Mouse (Mus musculus) gastrocnemius, postnatal 36 days (tissue): ENCODE measurements around the gene Cd276. TPM values are rescaled to one million over a fixed set of nuclear protein-coding genes. Genes with fewer than 3 reads are reported as not detected.
"Not testable (repeated sequence)": the region's sequence is repeated elsewhere in the genome, so short reads cannot be mapped to it uniquely, and the experiment has no call there.

Source experiments
- DNase-seq, 2 experiments: peaks; one replicate each; pipeline ENCODE4 v3.0.0; 2022
- intact Hi-C: fragments of 180-260 bp; cut with DNase I; formaldehyde crosslinking; loops from one replicate; pipeline ENCODE4 v1.15.1; 2025
- long read RNA-seq, 2 experiments: library from polyadenylated mRNA; stranded (forward); transcript quantifications; one replicate each; pipeline ENCODE4 v2.0.0; 2021
- total RNA-seq, 2 experiments: library from RNA; stranded (reverse); gene quantifications; 2 replicates each; pipeline ENCODE4 v1.2.3; 2021

Gene Cd276
- total RNA-seq = 1 to 10 TPM; 8.8 to 9.9 TPM
- long read RNA-seq, experiment 1, partial matches to known transcripts = 0 of 10 reads
- long read RNA-seq, experiment 1, other reads (novel, unspliced or antisense) = 9 of 10 reads
- long read RNA-seq, experiment 2, partial matches to known transcripts = 0 of 7 reads
- long read RNA-seq, experiment 2, other reads (novel, unspliced or antisense) = 6 of 7 reads

DNA sequence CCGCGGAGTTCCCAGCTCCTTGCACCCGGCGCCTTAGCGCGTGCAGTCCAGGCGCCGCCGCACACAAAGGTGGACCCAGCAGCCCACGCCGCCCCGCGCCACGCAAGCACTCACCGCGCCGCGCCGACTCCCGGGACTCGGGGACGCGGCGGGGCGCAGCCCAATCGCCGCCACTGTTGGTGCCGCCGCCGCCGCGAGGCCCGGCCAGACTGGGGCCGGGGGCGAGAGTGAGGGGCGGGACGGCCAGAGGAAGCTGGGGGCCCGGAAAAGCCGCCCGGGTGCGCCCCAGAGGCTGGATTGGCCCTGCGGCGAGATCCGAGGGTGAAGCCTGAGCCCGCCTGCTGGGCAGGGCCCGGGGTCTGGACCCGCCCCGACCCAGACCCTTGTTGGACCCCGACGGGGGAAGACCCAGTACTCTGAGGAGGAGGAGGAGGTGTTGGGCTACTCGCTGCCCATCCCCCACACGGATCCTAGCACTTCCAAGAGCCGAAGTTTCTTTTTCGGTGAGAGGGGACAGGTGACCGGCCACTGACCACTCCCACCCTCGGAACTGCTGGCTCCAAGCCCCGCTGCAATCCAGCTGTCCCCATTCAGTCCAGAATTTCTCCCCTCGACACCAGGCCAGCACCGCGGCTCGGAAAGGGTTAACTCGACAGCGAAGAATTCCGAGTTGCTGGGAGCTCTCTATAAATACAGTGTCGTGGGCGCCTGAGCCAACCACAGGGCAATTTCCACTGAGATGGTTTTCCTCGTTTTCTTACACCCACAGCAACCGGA is at the start of gene Cd276:
TSS of gene Cd276 (minus strand) at position 530 of the 777 bp plus-strand sequence.
- intact Hi-C loops = no loop called here
- DNase-seq = peak; percentile 40 to 52

DNA sequence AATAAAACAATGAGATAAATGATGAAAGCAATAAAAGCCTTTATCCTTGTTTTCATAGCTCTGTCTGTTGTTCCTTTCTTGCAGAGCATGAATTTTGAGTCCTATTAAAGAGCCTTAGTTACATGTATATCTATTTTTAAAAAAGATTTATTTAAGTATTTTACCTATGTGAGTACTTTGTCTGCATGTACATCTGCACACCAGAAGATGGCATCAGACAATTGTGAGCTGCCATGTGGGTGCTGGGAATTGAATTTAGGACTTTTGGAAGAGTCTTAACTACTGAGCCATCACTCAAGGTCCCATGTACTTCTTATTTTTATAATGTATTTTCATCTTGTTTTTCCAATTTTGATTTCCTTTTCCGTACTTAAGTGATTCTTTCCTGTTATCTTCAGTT is 40.1 kb upstream of the Cd276 start:
- no peak for DNase-seq
- intact Hi-C loops = no loop called here

DNA sequence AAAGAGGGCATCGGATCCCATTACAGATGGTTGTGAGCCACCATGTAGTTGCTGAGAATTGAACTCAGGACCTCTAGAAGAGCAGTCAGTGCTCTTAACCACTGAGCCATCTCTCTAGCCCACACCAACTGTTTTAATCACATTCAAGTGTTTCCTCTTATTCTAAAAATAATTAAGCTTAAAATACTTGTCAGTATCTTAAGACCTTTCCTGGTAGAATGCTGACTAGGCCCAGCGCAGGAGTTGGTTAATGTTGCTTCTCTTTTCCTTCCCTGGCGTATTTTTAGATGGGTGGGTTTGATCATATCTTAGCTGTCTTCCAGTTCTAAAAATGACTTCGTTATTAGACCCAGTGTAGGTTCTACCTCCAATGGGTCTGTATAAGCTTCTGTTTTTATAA is 33.4 kb upstream of the Cd276 start:
- intact Hi-C loops = no loop called here
- no peak for DNase-seq

DNA sequence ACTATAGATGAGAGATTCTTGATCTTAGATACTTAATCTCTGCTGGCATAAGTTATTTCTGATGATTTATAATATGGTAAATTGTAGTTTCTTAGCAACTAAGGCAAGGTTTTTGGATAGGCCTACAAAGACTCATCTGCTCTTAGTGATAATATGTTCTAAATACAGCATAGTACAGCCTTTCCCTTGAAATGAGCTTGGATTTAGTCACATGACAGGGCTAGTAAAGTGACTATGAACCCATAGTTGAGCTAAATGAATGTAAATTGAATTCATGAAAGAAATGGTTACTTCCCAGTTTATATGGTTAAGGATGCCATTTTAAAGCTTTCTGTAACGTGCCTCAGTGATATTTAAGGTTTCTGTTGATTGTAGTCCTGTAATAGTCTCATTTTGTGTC is 29.1 kb upstream of the Cd276 start:
- DNase-seq = no peak
- intact Hi-C loops = no loop called here

DNA sequence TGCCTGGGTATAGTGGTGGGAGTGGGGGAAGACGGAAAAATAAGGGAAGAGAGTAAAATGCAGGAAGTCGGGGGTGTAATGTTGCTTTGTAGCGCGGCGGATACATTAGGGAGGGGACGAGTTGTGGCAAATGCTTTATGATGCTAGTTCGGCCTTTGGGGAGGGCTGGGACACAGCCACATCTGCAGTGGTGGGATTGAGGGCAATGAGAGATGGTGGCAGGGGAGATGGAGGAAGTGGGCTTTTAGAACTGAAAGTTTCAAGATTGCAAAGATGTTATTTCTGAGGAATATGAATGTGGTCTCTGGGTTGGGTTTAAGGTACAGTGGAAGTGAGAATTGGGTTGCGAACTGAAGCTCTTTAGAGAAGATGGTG is 28.0 kb upstream of the Cd276 start:
- intact Hi-C loops = no loop called here
- DNase-seq = peak in 1 of 2 experiments; percentile 18

DNA sequence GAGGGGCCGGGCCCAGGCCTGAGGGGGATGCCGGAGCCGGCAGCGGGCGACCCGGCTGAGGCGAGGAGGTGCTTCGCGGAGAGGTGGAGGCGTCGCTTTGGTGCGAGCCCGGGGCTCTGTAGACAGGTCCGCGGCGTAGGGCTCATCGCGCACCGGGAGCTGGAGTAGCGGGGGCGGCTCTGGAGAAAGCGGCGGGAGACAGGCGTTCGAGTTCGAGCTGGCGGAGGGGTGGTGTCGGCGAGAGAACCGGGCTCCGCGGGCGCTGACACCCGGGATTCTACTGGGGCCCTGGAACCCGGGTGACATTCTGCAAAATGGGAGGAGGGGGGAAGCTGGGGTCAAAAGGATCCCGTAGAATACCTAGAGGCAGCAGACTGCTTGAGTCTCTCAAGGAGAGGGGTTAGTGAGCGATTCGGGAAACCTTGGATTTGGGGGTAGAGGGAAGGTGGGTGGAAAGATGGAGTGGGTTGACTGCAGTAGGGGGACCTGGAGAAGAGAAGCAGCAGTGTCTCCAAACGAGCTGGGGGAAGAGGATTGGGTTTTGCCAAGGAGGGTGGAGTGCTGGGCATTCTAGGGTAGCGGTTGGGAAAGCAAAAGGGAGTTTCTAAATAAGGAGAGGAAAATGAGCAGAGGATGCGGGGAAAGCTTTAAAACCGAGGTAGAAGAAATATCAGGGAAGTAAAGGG is 27.5 kb upstream of the Cd276 start:
- intact Hi-C loops = no loop called here
- peak in 1 of 2 experiments; percentile 28 for DNase-seq

DNA sequence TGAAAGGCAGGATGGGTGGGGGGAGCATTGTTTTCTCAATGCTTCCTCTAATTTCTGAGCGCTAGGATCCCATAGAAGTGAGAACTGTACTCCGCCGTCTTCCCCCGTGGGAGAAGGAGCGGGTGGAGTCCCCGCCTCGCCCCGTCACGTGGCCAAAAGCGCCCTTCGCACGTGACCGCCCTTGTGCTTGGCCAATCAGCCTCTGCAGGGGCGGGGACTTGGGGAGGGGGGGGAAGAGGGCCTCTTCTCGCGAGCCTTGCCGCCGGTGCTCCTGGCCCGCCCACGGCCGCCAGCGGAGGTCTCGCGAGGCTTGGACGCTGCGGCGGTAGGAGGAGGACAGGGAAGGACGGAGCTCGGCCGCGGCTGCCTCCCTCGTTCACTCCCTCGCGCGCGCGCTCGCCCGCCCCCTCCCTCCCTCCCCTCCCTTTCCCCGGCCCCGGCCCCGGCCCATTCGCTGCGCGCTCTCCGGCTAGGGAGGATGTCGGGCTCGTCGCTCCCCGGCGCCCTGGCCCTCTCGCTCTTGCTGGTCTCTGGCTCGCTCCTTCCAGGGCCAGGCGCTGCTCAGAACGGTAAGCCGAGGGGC is 26.8 kb upstream of the Cd276 start, which contains the start of gene Nptn:
TSS of gene Nptn (plus strand) at position 283 of the 583 bp plus-strand sequence.
- intact Hi-C loops = no loop called here
- DNase-seq = peak; percentile 94 to 99

DNA sequence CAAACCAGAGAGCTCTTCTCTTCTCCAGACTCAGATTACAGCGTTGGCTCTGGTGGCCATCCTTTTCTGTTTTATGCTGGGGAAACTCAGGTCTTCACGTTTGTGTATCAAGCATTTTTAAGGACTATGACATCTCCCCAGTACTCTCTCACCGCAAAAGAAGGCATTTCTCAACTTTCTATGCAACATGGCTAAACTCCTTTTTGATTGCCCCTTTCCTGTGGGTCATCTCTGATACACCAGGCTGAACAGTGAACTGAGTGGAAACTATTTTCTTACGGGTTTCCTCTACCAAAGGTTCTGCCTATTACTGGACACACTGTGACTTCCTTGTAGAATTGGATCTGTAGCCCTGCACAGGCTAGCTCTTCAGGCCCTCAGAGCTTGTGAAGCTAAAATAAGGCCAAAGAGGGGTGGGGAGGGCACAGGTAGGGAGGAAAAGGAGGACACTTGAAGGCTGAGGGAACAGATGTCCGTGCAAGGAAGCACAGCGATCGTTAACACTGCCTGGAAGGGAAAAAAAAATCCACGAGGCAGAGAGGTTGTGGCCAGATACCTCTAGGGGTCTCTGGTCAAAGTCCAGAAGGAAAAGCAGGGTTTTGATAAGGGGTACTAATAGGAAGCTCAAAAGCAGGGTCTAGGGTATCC is 26.2 kb upstream of the Cd276 start:
- DNase-seq = no peak

DNA sequence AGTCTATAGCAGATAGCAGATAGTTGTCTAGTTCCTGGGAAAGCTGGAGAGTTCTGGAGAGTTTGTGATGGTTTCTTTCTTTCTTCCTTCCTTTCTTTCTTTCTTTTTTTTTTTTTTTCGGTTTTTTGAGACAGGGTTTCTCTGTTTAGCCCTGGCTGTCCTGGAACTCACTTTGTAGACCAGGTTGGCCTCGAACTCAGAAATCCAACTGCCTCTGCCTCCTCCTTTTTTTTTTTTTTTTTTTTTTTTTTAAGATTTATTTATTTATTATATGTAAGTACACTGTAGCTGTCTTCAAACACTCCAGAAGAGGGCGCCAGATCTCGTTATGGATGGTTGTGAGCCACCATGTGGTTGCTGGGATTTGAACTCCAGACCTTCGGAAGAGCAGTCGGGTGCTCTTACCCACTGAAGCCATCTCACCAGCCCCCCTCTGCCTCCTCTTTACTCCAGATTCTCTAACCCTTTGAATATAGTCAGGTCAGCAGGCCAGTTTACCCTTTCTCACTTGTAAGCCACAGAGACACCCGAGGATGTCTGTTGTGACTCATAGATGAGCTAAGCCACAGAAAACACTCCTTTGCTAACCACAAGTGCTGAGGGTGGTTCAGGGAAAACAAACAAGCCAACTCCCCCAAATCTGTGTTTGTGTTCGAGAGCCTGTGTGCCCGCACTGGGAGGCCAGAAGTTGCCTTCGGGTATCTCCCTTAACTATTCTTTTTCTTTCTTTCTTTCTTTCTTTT is 25.4 kb upstream of the Cd276 start:
- intact Hi-C loops, DNase-seq: not testable (repeated sequence)

More for the DNA sequence above, 26.2 kb upstream of the Cd276 start:
- intact Hi-C loops = no loop called here

DNA sequence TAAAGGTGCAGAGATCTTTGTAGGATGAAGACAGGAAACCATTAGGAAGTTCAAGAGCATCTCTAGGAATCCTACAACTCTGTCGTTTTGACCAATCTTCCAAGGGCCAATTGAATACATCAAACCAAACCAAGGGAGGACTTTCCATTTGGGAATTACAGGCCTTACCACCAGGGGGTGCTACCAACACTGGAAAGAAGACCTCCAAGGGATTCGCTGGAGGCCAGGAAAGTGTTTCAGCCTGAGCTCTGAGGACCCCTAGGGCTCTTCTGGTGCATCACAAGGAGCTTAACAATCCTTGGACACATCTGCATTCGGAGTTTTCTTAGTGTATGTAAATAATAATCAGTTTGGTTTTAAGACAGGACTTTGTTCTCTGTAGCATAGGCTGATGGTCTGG is 23.4 kb upstream of the Cd276 start:
- DNase-seq = peak; percentile 50 to 85
- intact Hi-C loops = loop anchor here (2.0 to 5.0 kb wide), 3 partner anchors 38 to 294 kb away; no protein-coding TSS in a partner anchor

DNA sequence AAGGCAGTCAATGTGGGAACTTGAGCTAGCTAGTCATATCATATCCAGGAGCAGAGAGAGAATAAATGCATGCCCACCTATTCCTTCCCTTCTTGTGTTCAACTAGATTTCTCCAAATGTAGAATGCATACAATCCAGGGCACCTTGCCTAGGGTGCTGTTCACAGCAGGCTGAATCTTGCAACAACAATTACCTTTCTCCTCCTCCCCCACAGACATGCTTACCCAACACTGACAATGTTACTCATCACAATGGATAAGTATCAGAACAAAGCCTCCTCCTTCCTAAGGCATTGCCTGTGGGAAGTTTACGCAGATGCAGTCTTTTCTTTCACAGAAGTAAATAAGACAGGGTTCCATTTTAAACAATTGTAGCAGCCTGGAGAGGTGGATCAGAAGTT is 15.8 kb upstream of the Cd276 start:
- no peak for DNase-seq
- intact Hi-C loops = no loop called here

DNA sequence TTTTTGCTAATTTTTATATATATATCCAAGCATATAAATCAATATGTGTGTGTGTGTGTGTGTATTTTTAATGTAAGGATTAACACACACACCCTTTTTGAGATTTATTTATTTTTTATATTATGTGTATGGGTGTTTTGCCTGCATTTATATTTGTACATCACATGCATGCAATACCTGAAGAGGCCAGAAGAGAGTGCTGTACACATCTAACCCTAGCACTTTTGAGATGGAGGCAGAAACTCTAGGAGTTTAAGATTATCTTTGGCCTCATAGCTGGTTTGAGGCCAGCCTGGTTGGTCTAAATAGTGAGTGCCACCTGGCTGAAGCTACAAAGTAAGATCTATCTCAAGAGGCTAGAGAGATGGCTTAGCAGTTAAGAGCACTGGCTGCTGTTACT is 12.4 kb upstream of the Cd276 start:
- intact Hi-C loops = no loop called here
- no peak for DNase-seq

DNA sequence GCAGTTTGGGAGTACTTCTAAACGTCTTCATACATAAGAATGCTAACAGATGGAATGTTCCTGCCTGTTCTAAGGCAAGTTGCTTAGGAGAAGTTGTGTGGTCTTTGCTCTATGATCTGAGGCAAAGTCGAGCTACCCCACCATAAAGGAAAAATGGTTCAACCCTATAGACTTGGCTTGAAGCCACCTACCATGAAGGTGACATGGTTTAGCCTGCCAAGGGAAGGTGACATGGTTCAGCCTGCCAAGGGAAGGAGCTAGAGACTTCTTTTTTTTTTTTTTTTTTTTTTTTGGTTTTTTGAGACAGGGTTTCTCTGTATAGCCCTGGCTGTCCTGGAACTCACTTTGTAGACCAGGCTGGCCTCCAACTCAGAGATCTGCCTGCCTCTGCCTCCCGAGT is 10.7 kb upstream of the Cd276 start:
- intact Hi-C loops, DNase-seq: not testable (repeated sequence)

DNA sequence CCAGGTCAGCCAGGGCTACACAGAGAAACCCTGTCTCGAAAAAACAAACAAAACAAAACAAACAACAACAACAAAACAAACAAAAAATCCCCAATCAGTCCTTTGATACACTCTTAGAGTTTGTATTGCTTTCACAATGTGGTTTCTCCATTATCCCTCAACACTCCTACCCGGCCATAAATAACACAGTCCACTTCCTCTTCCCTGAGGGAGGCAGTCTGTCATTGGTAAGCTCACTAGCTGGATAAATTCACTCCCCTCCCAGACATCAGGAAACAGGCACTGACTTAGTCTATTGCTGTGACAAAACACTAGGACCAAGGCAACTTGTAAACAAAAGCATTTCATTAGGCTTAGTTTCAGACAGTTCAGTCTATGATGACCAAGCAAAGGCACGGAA is 5.0 kb upstream of the Cd276 start:
- DNase-seq = no peak
- intact Hi-C loops = no loop called here

DNA sequence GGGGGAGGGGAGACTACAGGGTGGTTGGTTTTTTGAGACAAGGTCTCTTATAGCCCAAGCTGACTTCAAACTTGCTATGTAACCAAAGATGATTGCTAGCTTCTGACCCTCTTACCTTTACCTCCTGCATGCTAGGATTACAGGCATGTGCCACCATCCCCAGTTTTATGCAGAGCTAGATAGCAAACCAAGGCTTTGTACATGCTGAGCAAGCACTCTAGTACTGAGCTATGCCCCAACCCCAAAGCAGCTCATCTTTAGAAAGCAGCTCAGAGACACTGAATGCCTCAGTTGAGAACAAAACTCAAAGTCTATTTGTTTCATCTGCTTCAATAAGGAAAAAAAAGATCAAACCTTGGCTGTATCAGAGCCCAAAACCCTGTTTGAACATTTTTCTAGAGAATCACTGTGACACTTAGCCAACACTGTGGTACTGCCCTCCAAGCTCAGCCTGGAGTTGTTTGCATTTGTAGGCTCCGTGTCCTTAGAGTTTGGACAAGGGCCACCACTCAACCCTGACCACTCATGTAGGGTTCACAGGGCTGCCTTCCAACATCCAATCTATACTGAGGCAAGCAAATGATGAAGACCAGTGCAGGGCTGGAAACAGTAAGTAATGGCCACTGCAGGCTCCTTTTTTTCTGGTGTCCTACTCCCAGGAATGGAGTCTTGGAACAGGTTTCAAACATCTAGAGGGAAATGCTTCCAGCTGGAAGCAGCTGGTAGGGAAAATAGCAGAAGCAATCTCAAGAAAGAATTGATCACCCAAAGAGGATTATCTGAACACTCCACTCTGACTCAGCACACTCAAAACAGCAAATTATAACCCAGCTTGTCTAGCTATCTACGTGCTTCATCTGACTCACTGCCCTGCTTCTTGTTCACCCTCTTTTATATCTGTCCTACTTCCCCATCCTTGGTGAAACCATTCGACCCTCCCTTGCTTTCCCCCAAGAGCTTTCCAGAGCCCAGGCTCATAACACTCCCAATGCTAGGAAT is 2.5 kb upstream of the Cd276 start:
- intact Hi-C loops = no loop called here
- DNase-seq = no peak

DNA sequence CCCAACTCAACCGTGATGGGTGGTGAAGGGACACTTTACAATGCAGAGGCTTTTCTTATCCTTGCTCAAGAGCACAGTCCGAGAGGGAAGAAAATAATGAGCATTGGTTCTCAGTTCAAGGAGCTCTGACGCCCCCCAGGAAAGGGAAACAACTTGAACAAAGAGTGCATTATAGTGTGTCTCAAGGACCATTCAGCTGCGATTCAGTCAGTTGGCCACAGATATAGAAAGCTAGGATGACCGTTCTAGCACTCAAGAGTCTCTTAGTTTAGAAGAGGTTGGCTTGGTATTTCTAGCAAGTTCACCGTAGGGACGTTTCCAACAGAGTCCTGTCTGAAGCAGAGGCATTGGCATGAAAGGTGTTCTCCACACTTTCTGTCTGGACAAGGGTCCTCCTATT is 1.4 kb upstream of the Cd276 start:
- intact Hi-C loops = no loop called here
- DNase-seq = no peak

DNA sequence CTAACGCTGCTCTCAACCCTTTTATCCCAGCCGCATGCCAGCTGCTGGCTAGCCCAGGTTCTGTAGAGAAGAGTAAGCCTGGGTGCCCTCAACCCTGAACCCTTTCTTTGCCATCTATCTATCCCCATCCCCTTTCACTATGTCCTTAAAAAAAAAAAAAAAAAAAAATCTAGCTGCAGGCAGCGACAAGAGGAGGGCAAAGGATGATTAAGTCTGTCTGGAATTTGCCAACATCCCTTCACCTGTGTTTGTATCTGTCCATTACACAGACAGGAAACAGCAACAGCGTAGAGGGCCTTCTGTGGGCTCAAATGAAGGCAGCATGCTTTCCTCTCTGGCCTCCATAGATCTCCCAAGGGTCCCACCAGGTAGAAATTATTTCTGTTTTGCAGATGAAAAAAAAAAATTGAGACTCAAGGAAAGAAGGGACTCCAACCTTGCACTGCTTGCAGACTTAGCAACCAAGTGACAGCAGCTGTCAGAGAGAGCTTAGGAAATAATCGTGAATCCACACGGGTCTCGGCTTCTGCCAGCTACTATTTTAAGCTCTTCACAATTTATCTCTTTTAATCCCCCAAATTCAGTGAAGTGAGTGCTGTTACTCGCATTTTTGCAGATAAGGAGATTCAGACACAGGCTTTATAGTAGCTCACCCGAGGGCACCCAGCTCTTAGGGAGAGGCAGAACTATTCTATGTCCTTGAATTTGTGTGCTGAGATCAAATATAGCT is 613 bp upstream of the Cd276 start:
- intact Hi-C loops = no loop called here

More for the DNA sequence above, 613 bp upstream of the Cd276 start:
- DNase-seq = no peak
